Mouse (Mus musculus) hindbrain, embryonic 15.5 days (tissue): ENCODE measurements around the gene Ecsit. TPM values are rescaled to one million over a fixed set of nuclear protein-coding genes. Genes with fewer than 3 reads are reported as not detected.

Experiments
- ATAC-seq: fragments of 200-750 bp; cut with Nextera tagmentation; 2 replicates; pipeline ENCODE4 v1.8.0; 2017; ENCODE audit warnings: low read depth, moderate number of reproducible peaks, moderate TSS enrichment; ENCODE audit not compliant: low FRiP score
- H3K27ac ChIP-seq: fragments of 300-500 bp; sonication (generic); replicated peaks from 2 replicates; pipeline ENCODE4 v1.5.1; 2015; ENCODE audit warnings: mild to moderate bottlenecking, inconsistent platforms
- H3K27me3 ChIP-seq: fragments of 300-500 bp; sonication (generic); 2 replicates; pipeline ENCODE4 v1.6.1; 2015; ENCODE audit warnings: control low read depth, inconsistent platforms
- H3K36me3 ChIP-seq: fragments of 300-500 bp; sonication (generic); 2 replicates; pipeline ENCODE4 v1.6.1; 2015; ENCODE audit warnings: control low read depth, inconsistent platforms
- H3K4me1 ChIP-seq: fragments of 300-500 bp; sonication (generic); replicated peaks from 2 replicates; pipeline ENCODE4 v1.6.1; 2015; ENCODE audit warnings: control low read depth, inconsistent platforms
- H3K4me2 ChIP-seq: fragments of 300-500 bp; sonication (generic); 2 replicates; pipeline ENCODE4 v1.6.1; 2015; ENCODE audit warnings: moderate library complexity, mild to moderate bottlenecking, inconsistent platforms
- H3K4me3 ChIP-seq: fragments of 300-500 bp; sonication (generic); 2 replicates; pipeline ENCODE4 v1.5.1; 2015; ENCODE audit warnings: mild to moderate bottlenecking, inconsistent platforms
- H3K9ac ChIP-seq: fragments of 300-500 bp; sonication (generic); 2 replicates; pipeline ENCODE4 v1.6.1; 2015; ENCODE audit warnings: inconsistent platforms
- H3K9me3 ChIP-seq: fragments of 300-500 bp; sonication (generic); 2 replicates; pipeline ENCODE4 v1.6.1; 2016; ENCODE audit warnings: control low read depth, inconsistent platforms
- WGBS: fragments of 180-500 bp; shearing (Covaris S2); methylation state at CpG from one replicate; pipeline ENCODE4 v1.1.7; 2015; 5-methylcytosine and 5-hydroxymethylcytosine counted together
- polyA plus RNA-seq: library from polyadenylated mRNA; unstranded; fragments of >200 nt; fragmentation: Nextera tagmentation; extraction: Ambion mirVana; gene quantifications from 2 replicates; pipeline ENCODE4 v1.2.1, GENCODE M21; 2015

Gene Ecsit
- polyA plus RNA-seq, 1 experiment from 2014 or later, result 63.5 TPM

DNA sequence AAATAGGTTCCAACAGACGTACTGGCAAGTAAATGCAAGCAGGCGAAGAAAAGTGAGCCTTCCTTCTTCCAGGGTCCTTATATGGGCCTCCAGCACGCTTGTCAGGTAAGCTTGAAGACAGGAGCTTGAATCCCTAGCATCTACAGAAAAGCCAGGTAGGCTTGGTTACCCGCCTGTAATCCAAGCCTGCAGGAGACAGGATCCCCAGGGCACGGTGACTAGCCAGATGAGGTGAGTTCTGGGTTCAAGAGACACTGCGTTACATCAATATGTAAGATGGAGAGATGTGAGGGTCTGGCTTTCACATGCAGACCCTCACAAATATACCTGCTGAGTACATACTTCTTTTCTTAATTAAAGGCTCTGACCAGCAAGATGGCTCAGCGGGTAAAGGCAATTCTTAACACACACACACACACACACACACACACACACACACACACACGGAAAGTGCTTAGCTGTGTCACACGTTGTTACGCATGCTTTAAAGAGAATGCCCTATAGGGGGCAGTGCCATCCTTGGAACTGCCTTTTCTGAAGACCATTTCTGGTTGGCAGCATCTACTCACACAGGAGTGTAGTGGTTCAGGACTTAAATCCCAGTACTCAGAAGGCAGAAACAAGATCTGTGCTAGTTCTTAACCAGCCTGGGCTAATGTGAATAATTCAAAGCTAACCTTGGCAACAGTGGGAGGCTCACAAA lies 32.7 kb upstream of the Ecsit start:
- Histone ChIP-seq H3K4me3 (peak overlapping the region; percentile 52), H3K9me3 (no peaks in the 10 kb centered on the region), H3K27me3 (no peaks in the 10 kb centered on the region), H3K36me3 (peaks cover 6% of the 10 kb centered on the region; the same call in 1 of the 2 replicates), H3K9ac (peak overlapping the region; percentile 60), H3K4me1 (peaks cover 23% of the 10 kb centered on the region), H3K4me2 (peak overlapping the region; percentile 77), H3K27ac (0 out of 2 replicates have a peak overlapping the region, but pooled peaks have one; percentile 78)
- 45% methylated on average over 10 of the region's 10 CpGs for WGBS
- ATAC-seq, result no peak

DNA sequence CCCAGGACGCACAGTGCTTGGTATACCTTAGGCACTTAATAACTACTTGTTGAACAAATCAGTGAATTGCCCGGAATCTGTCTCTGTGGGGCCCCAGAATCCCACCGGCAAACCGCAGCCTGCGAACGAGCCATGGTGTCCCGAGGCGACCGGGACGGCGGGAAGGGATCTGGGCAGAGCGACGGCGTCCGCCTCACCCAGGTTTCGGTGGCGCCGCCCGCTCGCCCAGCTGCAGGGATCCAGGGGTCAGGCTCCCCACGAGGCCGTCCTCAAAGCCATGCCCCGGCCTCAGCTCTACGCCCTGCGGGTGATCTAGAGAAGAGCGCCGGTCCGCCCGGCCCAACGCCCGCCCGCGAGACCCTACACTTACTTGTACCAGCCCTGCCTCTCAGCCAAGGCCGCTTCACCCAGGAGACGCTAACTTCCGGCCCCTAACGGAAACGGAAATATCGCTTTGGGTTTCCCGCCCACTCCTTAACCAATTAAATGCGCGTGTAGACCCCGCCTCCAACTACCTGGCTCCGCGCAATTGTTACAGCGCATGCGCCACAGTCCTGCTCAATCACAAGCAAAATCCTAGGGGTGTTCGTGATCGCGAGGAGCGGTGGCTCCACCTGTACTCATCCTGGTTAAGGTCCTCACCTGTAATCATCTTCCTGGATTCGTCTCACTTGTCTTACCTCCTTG lies 31.6 kb upstream of the Ecsit start, which contains the start of gene Elof1:
Elof1 (minus strand) TSS at position 433 of the 687 bp plus-strand sequence.
- H3K27me3 ChIP-seq, result no peaks in the 10 kb centered on the region
- peaks cover 23% of the 10 kb centered on the region for H3K4me1 ChIP-seq
- peaks cover 16% of the 10 kb centered on the region for H3K36me3 ChIP-seq
- peak; percentile 97 for ATAC-seq
- H3K4me3 ChIP-seq, result peak within 1 kb of the TSS; percentile 52
- H3K9ac ChIP-seq, result peak within 1 kb of the TSS; percentile 62
- H3K9me3 ChIP-seq, result no peaks in the 10 kb centered on the region
- under 1% methylated on average over 44 of the region's 52 CpGs for WGBS
- peak within 1 kb of the TSS; percentile 77 for H3K4me2 ChIP-seq
- H3K27ac ChIP-seq, result peak within 1 kb of the TSS; percentile 78

DNA sequence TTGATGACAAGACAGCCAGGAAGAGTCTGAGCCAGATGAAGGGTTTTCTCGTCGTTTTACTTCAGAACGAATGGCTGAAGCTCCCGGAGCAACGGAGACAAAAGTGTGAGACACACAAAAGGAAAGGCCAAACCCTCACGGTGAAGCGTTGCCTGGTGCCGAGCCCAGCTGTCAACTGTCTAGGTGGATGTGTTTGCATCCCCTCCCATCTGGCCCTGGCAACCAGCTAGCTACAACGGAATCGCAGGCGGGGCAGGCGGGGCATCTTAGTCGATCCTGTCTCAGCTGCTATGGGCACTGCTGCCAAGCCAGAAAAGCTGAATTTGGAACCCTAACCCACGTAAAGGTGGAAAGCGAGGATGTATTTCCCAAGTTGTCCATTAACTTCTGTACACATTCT lies 30.8 kb upstream of the Ecsit start:
- Histone ChIP-seq H3K4me1 (peaks cover 23% of the 10 kb centered on the region), H3K4me3 (peak overlapping the region; percentile 52), H3K9me3 (no peaks in the 10 kb centered on the region), H3K27me3 (no peaks in the 10 kb centered on the region), H3K27ac (no peak overlapping the region), H3K4me2 (peak overlapping the region; percentile 77), H3K9ac (peak overlapping the region; percentile 62), H3K36me3 (peaks cover 18% of the 10 kb centered on the region)
- WGBS, result 11% methylated on average over 15 of the region's 15 CpGs
- no peak for ATAC-seq

DNA sequence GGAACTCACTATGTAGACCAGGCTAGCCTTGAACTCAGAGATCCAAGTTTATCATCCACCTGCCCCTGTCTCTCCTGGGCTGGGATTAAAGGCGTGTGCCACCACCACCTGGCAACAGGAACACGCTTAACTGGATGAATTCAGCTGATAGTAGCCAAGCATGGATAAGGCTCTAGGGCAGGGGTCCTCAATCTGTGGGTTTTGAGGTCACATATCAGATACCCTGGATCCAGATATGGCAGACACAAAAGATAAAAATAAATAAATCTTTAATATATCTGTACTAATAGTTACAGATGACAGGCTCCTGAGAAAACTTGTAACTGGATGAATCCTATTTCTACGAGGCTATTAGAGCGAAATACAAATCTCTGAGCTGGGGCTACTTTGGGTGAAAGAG lies 30.4 kb upstream of the Ecsit start:
- Histone ChIP-seq H3K9ac (peak overlapping the region; percentile 62; the same call in 1 of the 2 replicates), H3K27ac (no peak overlapping the region), H3K4me1 (peaks cover 23% of the 10 kb centered on the region), H3K4me2 (peak overlapping the region; percentile 77), H3K9me3 (no peaks in the 10 kb centered on the region), H3K36me3 (peaks cover 21% of the 10 kb centered on the region), H3K27me3 (no peaks in the 10 kb centered on the region), H3K4me3 (peak overlapping the region; percentile 52)
- WGBS, result 80% methylated on average over 4 of the region's 4 CpGs
- ATAC-seq, result no peak

DNA sequence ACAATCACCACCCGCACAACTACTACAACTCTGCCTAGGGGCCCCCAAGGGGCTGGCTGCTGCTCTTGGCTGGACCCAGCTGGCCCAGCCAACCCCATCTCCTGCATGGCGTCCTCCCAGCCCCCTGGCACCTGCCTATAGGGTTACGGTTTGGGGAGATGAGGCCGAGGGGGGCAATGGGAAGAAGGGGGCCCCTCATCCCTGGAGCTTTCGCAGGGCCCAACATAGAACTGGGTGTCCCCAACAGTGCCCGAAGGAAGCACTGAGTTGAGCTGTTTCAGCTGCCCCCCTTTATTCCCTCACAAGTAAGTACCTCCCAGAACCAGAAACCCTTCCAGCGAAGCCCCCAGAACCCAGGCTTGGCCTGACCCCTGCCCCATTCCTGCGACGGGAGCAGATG lies 23.0 kb upstream of the Ecsit start:
- 95% methylated on average over 9 of the region's 9 CpGs for WGBS
- no peak overlapping the region for H3K4me3 ChIP-seq
- H3K9ac ChIP-seq, result no peak overlapping the region
- H3K27me3 ChIP-seq, result no peaks in the 10 kb centered on the region
- H3K27ac ChIP-seq, result no peak overlapping the region
- H3K9me3 ChIP-seq, result no peaks in the 10 kb centered on the region
- H3K4me2 ChIP-seq, result no peak overlapping the region
- H3K36me3 ChIP-seq, result peaks cover 18% of the 10 kb centered on the region
- peak; percentile 12; the same call in 1 of the 2 replicates for ATAC-seq
- H3K4me1 ChIP-seq, result no peaks in the 10 kb centered on the region

DNA sequence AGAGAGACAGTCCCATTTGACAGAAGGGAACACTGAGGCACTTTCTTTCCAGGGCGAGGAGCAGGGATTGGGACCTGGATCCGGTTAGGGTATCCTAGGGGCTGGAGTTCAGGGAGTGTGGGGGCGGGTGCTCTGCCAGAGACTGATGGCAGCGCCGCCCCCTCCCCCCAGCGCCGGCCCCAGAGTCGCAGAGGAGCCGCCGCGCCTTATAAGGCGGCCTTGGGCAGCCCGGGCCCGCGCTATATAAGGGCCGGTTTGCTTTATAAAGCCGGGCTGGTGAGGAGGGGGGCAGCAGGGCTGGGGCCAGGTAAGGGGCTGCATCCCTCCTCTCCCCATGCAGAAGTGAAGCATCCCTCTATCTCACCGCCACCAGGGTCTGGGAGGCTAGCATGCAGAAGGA lies 14.7 kb upstream of the Ecsit start:
- no peaks in the 10 kb centered on the region for H3K9me3 ChIP-seq
- H3K4me3 ChIP-seq, result no peak overlapping the region
- no peak overlapping the region for H3K9ac ChIP-seq
- H3K4me2 ChIP-seq, result no peak overlapping the region
- no peaks in the 10 kb centered on the region; the same call in 1 of the 2 replicates for H3K4me1 ChIP-seq
- H3K27ac ChIP-seq, result no peak overlapping the region
- peaks cover 33% of the 10 kb centered on the region for H3K27me3 ChIP-seq
- H3K36me3 ChIP-seq, result no peaks in the 10 kb centered on the region
- WGBS, result 6% methylated on average over 18 of the region's 18 CpGs
- ATAC-seq, result no peak

DNA sequence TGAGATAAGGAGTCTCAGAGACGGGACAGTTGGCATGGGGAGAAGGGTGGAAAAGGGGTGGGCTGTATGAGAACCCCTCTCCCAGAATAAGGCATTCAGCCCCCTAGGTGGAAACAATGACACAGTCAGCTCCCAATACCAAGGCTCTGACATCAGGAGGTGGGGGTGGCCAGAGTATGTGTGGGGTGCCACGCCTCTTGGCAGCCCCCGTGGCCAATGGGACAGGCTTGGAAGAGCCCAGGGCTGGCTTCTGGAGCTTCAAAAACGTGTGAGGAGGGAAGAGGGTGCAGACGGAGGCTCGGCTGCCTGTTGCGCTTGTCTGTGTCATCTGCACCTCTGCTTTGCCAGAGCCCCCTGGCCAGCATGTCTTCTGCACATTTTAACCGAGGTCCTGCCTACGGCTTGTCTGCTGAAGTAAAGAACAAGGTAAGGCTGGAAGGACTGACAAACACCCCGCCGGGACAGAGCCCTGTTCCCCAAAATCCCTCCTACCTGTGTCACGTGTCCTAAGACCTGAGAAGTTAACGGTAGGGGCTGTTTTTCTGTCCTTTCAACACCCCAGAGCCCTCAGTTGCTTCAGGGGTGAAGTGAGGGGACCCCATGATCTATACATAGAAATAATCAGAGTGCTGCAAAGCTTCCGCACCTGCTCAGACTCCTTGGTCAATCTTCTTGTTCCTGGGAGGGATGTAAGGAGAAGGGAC lies 13.9 kb upstream of the Ecsit start, which contains the start of gene Cnn1:
Cnn1 (plus strand) TSS at position 224 of the 704 bp plus-strand sequence.
- no peak within 1 kb of the TSS for H3K4me3 ChIP-seq
- no peaks in the 10 kb centered on the region; the same call in 1 of the 2 replicates for H3K4me1 ChIP-seq
- H3K27me3 ChIP-seq, result peaks cover 33% of the 10 kb centered on the region
- WGBS, result 7% methylated on average over 14 of the region's 14 CpGs
- no peaks in the 10 kb centered on the region for H3K9me3 ChIP-seq
- no peak for ATAC-seq
- no peak within 1 kb of the TSS for H3K9ac ChIP-seq
- no peak within 1 kb of the TSS for H3K27ac ChIP-seq
- H3K36me3 ChIP-seq, result no peaks in the 10 kb centered on the region
- H3K4me2 ChIP-seq, result no peak within 1 kb of the TSS

DNA sequence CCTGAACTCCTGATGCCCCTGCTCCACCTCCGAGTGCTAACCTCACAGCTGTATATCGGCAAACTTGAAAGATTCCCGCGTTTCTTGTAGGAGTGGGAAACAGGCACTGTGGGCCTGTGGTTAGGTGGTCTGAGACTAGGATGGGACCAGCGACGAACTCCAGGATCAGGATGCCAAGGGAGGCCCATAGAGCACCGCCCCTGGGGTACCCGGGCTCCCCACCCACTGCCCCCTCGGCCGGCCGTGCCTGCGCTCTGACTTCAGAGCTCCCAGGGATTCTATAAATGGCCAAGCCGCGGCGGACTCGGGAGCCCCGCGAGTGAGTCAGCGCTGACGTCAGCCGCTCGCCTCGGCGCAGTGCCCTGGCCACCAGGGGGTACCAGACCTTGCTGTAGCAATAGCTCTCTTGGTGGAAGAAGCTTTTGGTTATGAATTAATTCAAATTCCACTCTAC lies 10.6 kb upstream of the Ecsit start:
- H3K4me3 ChIP-seq, result peak overlapping the region; percentile 28
- no peaks in the 10 kb centered on the region for H3K36me3 ChIP-seq
- no peaks in the 10 kb centered on the region; the same call in 1 of the 2 replicates for H3K4me1 ChIP-seq
- WGBS, result 3% methylated on average over 24 of the region's 24 CpGs
- no peak overlapping the region for H3K27ac ChIP-seq
- peaks cover 32% of the 10 kb centered on the region for H3K27me3 ChIP-seq
- H3K9me3 ChIP-seq, result no peaks in the 10 kb centered on the region
- H3K9ac ChIP-seq, result peak overlapping the region; percentile 15; the same call in 1 of the 2 replicates
- peak; percentile 54; the same call in 1 of the 2 replicates for ATAC-seq
- peak overlapping the region; percentile 55 for H3K4me2 ChIP-seq

DNA sequence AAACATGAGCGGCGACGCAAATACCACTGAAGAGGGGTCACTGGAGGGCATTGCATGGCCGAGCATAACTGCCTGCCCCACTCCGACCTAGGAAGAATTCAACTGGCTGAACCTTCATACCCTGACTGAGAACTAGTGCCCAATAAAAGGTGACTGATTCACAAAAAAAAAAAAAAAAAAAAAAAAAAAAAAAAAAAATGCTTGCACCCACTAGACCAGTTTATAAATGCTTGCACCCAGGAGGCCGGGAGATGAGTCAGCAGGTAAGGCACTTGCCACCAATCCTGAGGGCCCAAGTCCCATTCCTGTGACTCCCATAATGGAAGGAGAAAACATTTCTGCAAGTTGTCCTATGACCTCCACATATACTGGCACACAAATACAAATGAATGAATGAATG lies 7.5 kb upstream of the Ecsit start:
- no peaks in the 10 kb centered on the region for H3K9me3 ChIP-seq
- no peak overlapping the region for H3K27ac ChIP-seq
- no peaks in the 10 kb centered on the region; the same call in 1 of the 2 replicates for H3K4me1 ChIP-seq
- H3K36me3 ChIP-seq, result no peaks in the 10 kb centered on the region
- H3K4me3 ChIP-seq, result no peak overlapping the region
- no peak overlapping the region for H3K9ac ChIP-seq
- H3K27me3 ChIP-seq, result peaks cover 5% of the 10 kb centered on the region; the same call in 1 of the 2 replicates
- no peak overlapping the region for H3K4me2 ChIP-seq
- 92% methylated on average over 6 of the region's 6 CpGs for WGBS
- ATAC-seq, result no peak

DNA sequence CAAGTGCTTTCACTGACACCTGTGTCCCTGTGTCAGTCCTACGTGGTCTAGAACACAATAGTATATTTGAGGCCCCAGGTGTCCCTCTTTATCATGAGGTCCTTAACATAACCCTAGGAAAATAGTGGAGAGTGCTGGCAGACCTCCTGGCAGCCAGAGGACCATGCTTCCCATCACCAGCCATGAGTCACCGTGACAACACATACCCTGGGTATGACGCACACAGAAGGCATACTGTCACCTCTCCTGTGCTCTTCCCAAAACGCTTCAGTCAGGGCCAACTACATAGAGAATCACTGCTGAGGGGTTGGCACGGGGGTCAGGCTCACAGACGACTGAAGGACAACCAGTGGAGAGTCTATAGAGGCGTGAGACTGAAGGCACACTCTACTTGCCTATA lies 4.7 kb upstream of the Ecsit start:
- Histone ChIP-seq H3K36me3 (no peaks in the 10 kb centered on the region), H3K4me1 (peaks cover 7% of the 10 kb centered on the region), H3K4me3 (no peak overlapping the region), H3K4me2 (no peak overlapping the region), H3K9me3 (no peaks in the 10 kb centered on the region), H3K27ac (no peak overlapping the region), H3K27me3 (peaks cover 2% of the 10 kb centered on the region; the same call in 1 of the 2 replicates), H3K9ac (no peak overlapping the region)
- no peak for ATAC-seq
- WGBS, result 86% methylated on average over 7 of the region's 7 CpGs

DNA sequence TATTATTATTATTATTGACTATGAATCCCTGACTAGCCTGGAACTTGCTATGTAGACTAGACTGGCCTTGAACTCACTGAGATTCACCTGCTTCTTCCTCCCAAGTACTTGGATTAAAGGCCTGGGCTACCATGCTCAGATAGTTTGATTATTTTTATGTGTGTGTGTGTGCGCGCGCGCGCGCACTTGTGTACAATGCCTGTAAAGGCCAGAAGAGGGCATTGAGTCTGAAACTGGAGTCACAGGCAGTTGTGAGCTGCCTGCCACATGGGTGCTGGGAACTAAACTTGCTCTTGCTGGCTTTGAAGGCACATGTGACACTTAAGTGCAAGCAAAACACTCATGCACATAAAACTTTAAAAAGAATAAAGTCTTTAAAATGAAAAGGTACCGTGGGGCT lies 4.0 kb upstream of the Ecsit start:
- ATAC-seq, result no peak
- Histone ChIP-seq H3K4me2 (no peak overlapping the region), H3K36me3 (no peaks in the 10 kb centered on the region), H3K4me1 (peaks cover 12% of the 10 kb centered on the region), H3K27me3 (peaks cover 2% of the 10 kb centered on the region; the same call in 1 of the 2 replicates), H3K4me3 (no peak overlapping the region), H3K9me3 (no peaks in the 10 kb centered on the region), H3K27ac (no peak overlapping the region), H3K9ac (no peak overlapping the region)
- WGBS, result 98% methylated on average over 7 of the region's 7 CpGs
